Mouse (Mus musculus) lung, embryonic 14.5 days (tissue): ENCODE measurements at regions not wholly inside any gene's neighbourhood (a gene's known extent, or its start where the extent isn't known, plus 50 kb on each side); places are given as distances from the start of the nearest gene placed in this dataset.

Experiments
- ATAC-seq: fragments of 200-750 bp; cut with Nextera tagmentation; 2 replicates; pipeline ENCODE4 v1.8.0; 2017; ENCODE audit warnings: mild to moderate bottlenecking, moderate TSS enrichment, moderate library complexity; ENCODE audit not compliant: insufficient read depth
- DNase-seq: peaks from one replicate; pipeline ENCODE4 v3.0.0-alpha.2; 2015
- H3K27ac ChIP-seq: fragments of 300-500 bp; sonication (generic); 2 replicates; pipeline ENCODE4 v1.5.1; 2014; ENCODE audit warnings: low read depth, mild to moderate bottlenecking, moderate library complexity
- H3K27me3 ChIP-seq: fragments of 300-500 bp; sonication (generic); 2 replicates; pipeline ENCODE4 v1.6.1; 2014; ENCODE audit warnings: low read length, control low read depth; ENCODE audit not compliant: insufficient read depth
- H3K36me3 ChIP-seq: fragments of 300-500 bp; sonication (generic); 2 replicates; pipeline ENCODE4 v1.6.1; 2014; ENCODE audit warnings: control low read depth; ENCODE audit not compliant: insufficient read depth
- H3K4me1 ChIP-seq: fragments of 300-500 bp; sonication (generic); 2 replicates; pipeline ENCODE4 v1.6.1; 2014; ENCODE audit warnings: antibody characterized with exemption, control low read depth; ENCODE audit not compliant: insufficient read depth
- H3K4me2 ChIP-seq: fragments of 300-500 bp; sonication (generic); 2 replicates; pipeline ENCODE4 v1.6.1; 2014; ENCODE audit warnings: mild to moderate bottlenecking
- H3K4me3 ChIP-seq: fragments of 300-500 bp; sonication (generic); 2 replicates; pipeline ENCODE4 v1.5.1; 2014; ENCODE audit warnings: low read depth, low read length
- H3K9ac ChIP-seq: fragments of 300-500 bp; sonication (generic); 2 replicates; pipeline ENCODE4 v1.6.1; 2014
- H3K9me3 ChIP-seq: fragments of 300-500 bp; sonication (generic); 2 replicates; pipeline ENCODE4 v1.6.1; 2016; ENCODE audit warnings: low read depth, low read length, control low read depth
- CTCF ChIP-seq: IDR thresholded peaks from 2 replicates; pipeline ENCODE4 v1.5.1; 2016; ENCODE audit warnings: antibody characterized with exemption, low read depth
- WGBS: fragments of 180-500 bp; shearing (Covaris S2); extraction: QIAGEN DNeasy Blood & Tissue Kit; methylation state at CpG from one replicate; pipeline ENCODE4 v1.1.7; 2014; 5-methylcytosine and 5-hydroxymethylcytosine counted together

DNA sequence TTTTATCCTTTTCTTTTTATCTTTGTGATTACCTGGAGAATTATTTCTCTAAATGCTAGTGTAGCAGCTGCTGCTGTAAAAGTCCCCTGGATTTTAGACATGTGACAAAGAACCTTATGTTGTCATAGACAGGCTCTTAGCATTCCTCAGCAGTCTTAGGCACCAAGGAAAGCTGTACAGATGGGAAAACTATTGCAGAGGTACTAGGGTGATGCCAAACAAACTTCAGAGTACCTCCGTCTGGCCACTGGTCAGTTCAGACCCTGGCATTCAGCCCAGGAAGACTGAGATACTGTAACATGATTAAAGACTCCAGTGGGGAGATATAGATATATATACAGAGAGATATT lies 898.6 kb downstream of the Ttll7 start:
- H3K36me3 ChIP-seq = no peaks in the 10 kb centered on the region
- no peak for DNase-seq
- H3K9me3 ChIP-seq = no peaks in the 10 kb centered on the region
- H3K9ac ChIP-seq = no peak overlapping the region
- no peak overlapping the region for H3K4me2 ChIP-seq
- H3K27ac ChIP-seq = no peak overlapping the region
- H3K4me3 ChIP-seq = no peak overlapping the region
- WGBS = 45% methylated on average over 1 of the region's 1 CpGs
- no peak for ATAC-seq
- no peaks in the 10 kb centered on the region for H3K27me3 ChIP-seq
- H3K4me1 ChIP-seq = no peaks in the 10 kb centered on the region
- no peak for TF ChIP-seq CTCF

DNA sequence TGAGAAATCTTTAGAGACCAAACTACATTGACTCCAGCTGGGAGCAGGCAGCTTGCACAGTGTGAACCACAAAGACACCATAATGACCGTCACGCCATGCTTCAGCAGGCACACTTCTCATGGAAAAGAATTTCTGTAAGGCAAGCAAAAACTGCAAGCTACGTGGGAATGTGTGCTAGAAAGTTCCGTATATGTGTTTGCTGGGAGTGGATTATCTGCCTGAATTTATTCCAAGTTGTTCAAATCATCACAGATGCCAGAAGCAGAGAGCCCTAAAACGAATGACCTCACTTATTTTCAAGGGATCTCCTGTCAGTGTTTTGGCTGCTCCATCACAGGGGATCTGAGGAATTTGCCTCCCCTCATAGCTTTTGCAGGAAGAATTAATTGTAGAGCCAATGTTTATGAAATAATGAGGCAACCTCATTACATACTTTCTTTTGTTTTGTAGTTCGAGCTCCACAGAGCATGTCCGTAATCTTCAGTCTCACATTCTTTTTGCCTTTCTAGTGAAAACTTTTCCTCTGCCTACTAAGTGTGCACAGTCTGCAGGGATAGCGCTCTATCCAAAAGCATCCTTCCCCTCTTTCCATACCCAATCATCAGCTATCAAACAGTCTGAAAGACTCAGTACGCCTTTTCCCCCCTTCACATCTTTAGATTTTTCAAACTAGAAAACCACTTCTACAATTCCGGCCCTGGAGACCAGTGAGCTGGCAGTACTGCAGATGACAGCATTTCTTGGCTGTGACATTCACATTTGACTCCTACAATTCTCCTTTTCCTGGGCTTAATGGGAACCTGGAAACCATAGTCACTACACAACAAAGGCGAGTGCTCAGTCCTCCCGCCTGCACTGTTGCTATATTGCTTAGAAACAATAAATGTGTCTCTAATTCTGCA lies 898.0 kb downstream of the Ttll7 start:
- H3K27me3 ChIP-seq = no peaks in the 10 kb centered on the region
- no peak overlapping the region for H3K4me3 ChIP-seq
- H3K27ac ChIP-seq = peak overlapping the region; percentile 36; the same call in 1 of the 2 replicates
- peak; percentile 47; the same call in 1 of the 2 replicates for ATAC-seq
- no peaks in the 10 kb centered on the region for H3K4me1 ChIP-seq
- no peaks in the 10 kb centered on the region for H3K36me3 ChIP-seq
- DNase-seq = peak; percentile 59
- 64% methylated on average over 12 of the region's 12 CpGs for WGBS
- no peaks in the 10 kb centered on the region for H3K9me3 ChIP-seq
- H3K9ac ChIP-seq = no peak overlapping the region
- TF ChIP-seq CTCF = no peak
- H3K4me2 ChIP-seq = no peak overlapping the region

- DNase-seq (no peak), ATAC-seq (no peak)
- Histone ChIP-seq H3K27me3 (no peaks in the 10 kb centered on the region), H3K4me3 (no peak overlapping the region), H3K27ac (no peak overlapping the region), H3K9me3 (no peaks in the 10 kb centered on the region), H3K4me2 (no peak overlapping the region), H3K36me3 (no peaks in the 10 kb centered on the region), H3K9ac (no peak overlapping the region), H3K4me1 (no peaks in the 10 kb centered on the region)
- 82% methylated on average over 5 of the region's 5 CpGs for WGBS
- no peak for TF ChIP-seq CTCF
These were observed 897.3 kb downstream of the Ttll7 start for GRCm38 (mm10) chr3:147749442-147749841.

- H3K27me3 ChIP-seq = no peaks in the 10 kb centered on the region
- H3K4me1 ChIP-seq = no peaks in the 10 kb centered on the region
- H3K27ac ChIP-seq = no peak overlapping the region
- H3K4me3 ChIP-seq = no peak overlapping the region
- WGBS = 71% methylated on average over 6 of the region's 6 CpGs
- DNase-seq (peak; percentile 39), ATAC-seq (no peak)
- H3K4me2 ChIP-seq = no peak overlapping the region
- H3K9ac ChIP-seq = no peak overlapping the region
- H3K36me3 ChIP-seq = no peaks in the 10 kb centered on the region
- no peaks in the 10 kb centered on the region for H3K9me3 ChIP-seq
- peak; percentile 43; the same call in 1 of the 2 replicates for TF ChIP-seq CTCF
These were observed 884.7 kb downstream of the Ttll7 start for GRCm38 (mm10) chr3:147736673-147737439.

DNA sequence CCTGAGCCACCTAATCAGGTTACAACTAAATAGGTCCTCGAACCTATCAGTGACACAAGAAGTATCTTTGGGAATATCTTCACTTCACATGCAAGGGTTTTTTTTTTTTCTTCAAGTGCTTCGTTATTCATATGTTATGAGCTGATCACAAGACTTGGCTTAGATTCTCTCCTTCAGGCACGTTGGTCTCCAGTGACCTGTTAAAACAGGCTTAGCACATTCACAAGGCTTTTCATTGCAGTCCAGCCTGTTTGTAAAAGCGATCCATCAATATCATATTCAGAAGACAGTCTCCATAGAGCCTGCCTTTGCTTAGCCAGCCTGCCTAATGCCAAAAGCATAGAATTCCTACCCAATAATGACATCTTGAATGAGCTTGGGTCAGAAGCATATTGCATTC lies 864.2 kb downstream of the Ttll7 start:
- DNase-seq (no peak), ATAC-seq (no peak)
- no peak for TF ChIP-seq CTCF
- WGBS = 69% methylated on average over 4 of the region's 4 CpGs
- no peak overlapping the region for H3K4me2 ChIP-seq
- no peak overlapping the region for H3K4me3 ChIP-seq
- H3K9me3 ChIP-seq = no peaks in the 10 kb centered on the region
- no peak overlapping the region for H3K9ac ChIP-seq
- H3K27me3 ChIP-seq = no peaks in the 10 kb centered on the region
- no peak overlapping the region for H3K27ac ChIP-seq
- no peaks in the 10 kb centered on the region for H3K36me3 ChIP-seq
- no peaks in the 10 kb centered on the region for H3K4me1 ChIP-seq

GRCm38 (mm10) chr3:147707401-147707801 lies 855.2 kb downstream of the Ttll7 start:
- no peak overlapping the region for H3K4me3 ChIP-seq
- no peaks in the 10 kb centered on the region for H3K36me3 ChIP-seq
- ATAC-seq = peak; percentile 95
- WGBS = 11% methylated on average over 4 of the region's 4 CpGs
- DNase-seq = peak; percentile 92
- TF ChIP-seq CTCF = no peak
- H3K4me2 ChIP-seq = peak overlapping the region; percentile 0; the same call in 1 of the 2 replicates
- H3K27ac ChIP-seq = no peak overlapping the region
- H3K9me3 ChIP-seq = no peaks in the 10 kb centered on the region
- H3K9ac ChIP-seq = no peak overlapping the region
- H3K27me3 ChIP-seq = no peaks in the 10 kb centered on the region
- H3K4me1 ChIP-seq = peaks cover 4% of the 10 kb centered on the region; the same call in 1 of the 2 replicates

DNA sequence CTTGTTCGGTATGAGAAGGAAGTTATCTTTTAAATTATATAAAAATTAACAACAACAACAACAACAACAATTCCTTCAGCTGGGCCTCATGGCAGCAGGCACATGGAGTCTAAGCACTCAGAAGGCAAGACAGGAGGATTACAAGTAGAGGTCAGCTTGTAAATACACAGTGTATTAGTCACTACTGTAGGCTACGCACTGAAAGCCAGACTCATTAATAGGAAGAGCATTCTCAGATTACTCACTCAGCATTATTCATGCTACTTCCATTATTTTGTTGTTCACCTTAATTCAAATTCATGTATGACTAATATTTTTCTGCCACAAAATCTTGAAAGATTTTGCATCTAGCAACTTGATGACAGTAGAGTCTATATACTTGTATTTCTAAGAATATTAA lies 831.6 kb downstream of the Ttll7 start:
- Histone ChIP-seq H3K9me3 (no peaks in the 10 kb centered on the region), H3K4me2 (no peak overlapping the region), H3K4me1 (no peaks in the 10 kb centered on the region), H3K27me3 (no peaks in the 10 kb centered on the region), H3K9ac (no peak overlapping the region), H3K4me3 (no peak overlapping the region), H3K36me3 (no peaks in the 10 kb centered on the region), H3K27ac (no peak overlapping the region)
- DNase-seq = no peak
- ATAC-seq = no peak
- no peak for TF ChIP-seq CTCF
- 93% methylated on average over 2 of the region's 2 CpGs for WGBS
